Comparison of ENCODE assay signal across 12 mouse cellular contexts in the genomic region with DNA sequence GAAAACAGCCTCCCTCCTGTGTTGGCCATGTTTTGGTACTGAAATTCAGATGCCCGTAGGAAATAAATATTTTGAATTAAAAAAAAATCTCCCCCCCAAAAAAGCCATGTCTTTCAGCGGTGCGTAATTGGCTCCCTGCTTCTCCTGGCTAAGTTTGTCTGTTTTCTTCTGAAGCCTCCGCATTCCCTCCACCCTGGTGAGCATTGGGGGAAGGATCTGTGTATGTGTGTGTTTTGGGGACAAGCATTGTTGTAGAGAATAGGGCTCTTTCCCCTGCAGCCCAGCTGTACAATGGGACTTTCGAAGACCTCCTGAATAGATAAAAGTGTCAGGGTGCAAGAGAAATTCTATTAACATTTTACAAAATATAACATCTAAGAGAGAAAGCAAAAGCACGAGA.
DNase-seq lines count a peak whose midpoint lies in the region.
"Had no signal": no experiment of that assay in that cellular context is flagged by ENCODE, and none has a peak within 500 bp of the region (broad histone marks: within the 10 kb centered on the region; RNA-seq: fewer than 3 reads in every experiment).

No protein-coding gene starts in this region.

- DNase-seq in cerebellum, adult 8-10 months, result peak; percentile 29
- no peak for DNase-seq in cerebellum, postnatal 36 days
- DNase-seq in right cerebral cortex, postnatal 10 days (ENCODE audit: low spot score in 2 of 2), result peak; percentile 38 to 51
- no peak for DNase-seq in right cerebral cortex, postnatal 14 days
- peak; percentile 57 for DNase-seq in midbrain, embryonic 10.5 days (ENCODE audit: low spot score)
- no peak for DNase-seq in ovary, postnatal 10 days (ENCODE audit: low spot score)
- DNase-seq in gastrocnemius, postnatal 25 days, result no peak
- DNase-seq in adrenal gland, postnatal 4 days (ENCODE audit: low spot score in 2 of 2), result no peak
- DNase-seq: kidney, adult 8-10 months; lung, adult 2 months had no signal

- peaks cover 33% of the 10 kb centered on the region for H3K36me3 ChIP-seq in midbrain, embryonic 10.5 days

- no peaks in the 10 kb centered on the region for H3K9me3 ChIP-seq in midbrain, embryonic 10.5 days (replicated peaks)
- H3K9me3 ChIP-seq: G1E had no signal

- peaks cover 90% of the 10 kb centered on the region for H3K4me1 ChIP-seq in midbrain, embryonic 10.5 days

- no peaks in the 10 kb centered on the region for H3K27me3 ChIP-seq in midbrain, embryonic 10.5 days (ENCODE audit: low read depth, poor library complexity, severe bottlenecking)

- peak overlapping the region; percentile 96 for H3K27ac ChIP-seq in midbrain, embryonic 10.5 days (replicated peaks)

- peak overlapping the region; percentile 42 for H3K4me3 ChIP-seq in midbrain, embryonic 10.5 days
- H3K4me3 ChIP-seq: erythroblast, embryonic 14.5 days had no signal

- 26% methylated on average over 6 of the region's 6 CpGs for WGBS in midbrain, embryonic 10.5 days

Comparison
In these comparisons a context has a peak if more than half of its experiments do, and no peak if none do; other contexts are left out.
1. DNase-seq: peak in cerebellum, adult 8-10 months (single experiment), right cerebral cortex, postnatal 10 days (2 of 2) and midbrain, embryonic 10.5 days (single experiment); none in cerebellum, postnatal 36 days (0 of 2), right cerebral cortex, postnatal 14 days (single experiment), ovary, postnatal 10 days (single experiment), gastrocnemius, postnatal 25 days (single experiment) and adrenal gland, postnatal 4 days (0 of 2).